ENCODE assay signal across 13 mouse cellular contexts in the genomic region with DNA sequence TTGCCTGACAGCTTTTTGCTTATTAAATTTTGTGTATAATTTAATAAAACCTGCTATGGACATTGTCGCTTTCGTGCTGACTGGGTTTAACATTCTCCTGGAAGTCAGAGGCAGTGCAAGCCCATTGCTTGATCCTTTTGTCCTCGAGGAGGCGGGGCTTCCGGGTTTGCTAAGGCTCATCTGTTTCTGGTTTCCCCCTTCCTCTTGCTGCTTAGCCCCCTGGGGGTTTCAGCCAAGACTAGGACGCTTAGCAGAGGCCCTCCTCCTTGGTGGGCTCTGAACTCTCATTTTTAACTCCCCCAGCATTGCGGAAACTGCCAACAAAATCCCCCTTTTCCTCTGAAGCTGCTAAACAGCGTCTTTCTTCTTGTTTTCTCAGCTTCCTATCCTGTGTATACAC. TPM values are rescaled to one million over a fixed set of nuclear protein-coding genes. Genes with fewer than 3 reads are reported as not detected.
A peak's percentile ranks its signal among the peaks of the same experiment; 100 is the strongest.
DNase-seq lines count a peak whose midpoint lies in the region.
"Had no signal": no experiment of that assay in that cellular context is flagged by ENCODE, and none has a peak within 500 bp of the region (broad histone marks: within the 10 kb centered on the region; RNA-seq: fewer than 3 reads in every experiment).

No protein-coding gene starts in this region.

- intact Hi-C loops in heart, postnatal 25 days (cut with DNase I): no loop called here

- DNase-seq in heart, embryonic 10.5 days (ENCODE audit: low spot score): no peak
- DNase-seq in heart, postnatal 25 days (ENCODE audit: low spot score): no peak
- peak; percentile 5 to 12 for DNase-seq in spleen, postnatal 36 days (ENCODE audit: low spot score in 2 of 2)
- no peak for DNase-seq in spleen, adult 12 weeks (ENCODE audit: low spot score)
- DNase-seq in forelimb bud, embryonic 11.5 days (ENCODE audit: low read depth, low spot score): peak; percentile 50
- no peak for DNase-seq in Muller cell, postnatal 12 days (ENCODE audit: inconsistent ontology term)
- no peak for DNase-seq in gastrocnemius, postnatal 10 days
- DNase-seq in urinary bladder, postnatal 10 days (ENCODE audit: low spot score): no peak
- DNase-seq: cerebellum, adult 8-10 months; kidney, adult 11 months; thymus, postnatal 14 days had no signal

- H3K27ac ChIP-seq in heart, embryonic 10.5 days: peak overlapping the region; percentile 53; the same call in 1 of the 2 replicates
- H3K27ac ChIP-seq: liver, embryonic 15.5 days had no signal

- no peaks in the 10 kb centered on the region for H3K36me3 ChIP-seq in heart, embryonic 10.5 days
- H3K36me3 ChIP-seq: G1E; liver, embryonic 15.5 days had no signal

- no peak overlapping the region for H3K4me3 ChIP-seq in heart, embryonic 10.5 days
- H3K4me3 ChIP-seq: liver, embryonic 15.5 days had no signal

- H3K27me3 ChIP-seq in heart, embryonic 10.5 days (ENCODE audit: insufficient read depth, poor library complexity, severe bottlenecking): no peaks in the 10 kb centered on the region
- H3K27me3 ChIP-seq: liver, embryonic 15.5 days had no signal

- peaks cover 2% of the 10 kb centered on the region; the same call in 1 of the 2 replicates for H3K4me1 ChIP-seq in heart, embryonic 10.5 days
- H3K4me1 ChIP-seq: liver, embryonic 15.5 days had no signal

- H3K9me3 ChIP-seq in heart, embryonic 10.5 days: no peaks in the 10 kb centered on the region
- H3K9me3 ChIP-seq: G1E; liver, embryonic 15.5 days had no signal

- WGBS in heart, embryonic 10.5 days: 48% methylated on average over 8 of the region's 8 CpGs

RNA-seq across cellular contexts. Expression of a gene that starts 51.7 kb away (rescaled TPM):
- polyA plus RNA-seq in heart, embryonic 10.5 days (2016; fragmentation: Nextera tagmentation; extraction: Ambion mirVana): 242 and 256 TPM in 2 replicates
- total RNA-seq in heart, postnatal 25 days (2021): 10 to 100 TPM; 32.3 to 37.4 TPM
- 10 to 100 TPM; 61.9 to 76.3 TPM for total RNA-seq in gastrocnemius, postnatal 10 days (2021)

Comparison
In these comparisons a context has a peak if more than half of its experiments do, and no peak if none do; other contexts are left out.
1. DNase-seq: peak in spleen, postnatal 36 days (2 of 2) and forelimb bud, embryonic 11.5 days (single experiment); none in heart, embryonic 10.5 days (single experiment), heart, postnatal 25 days (single experiment), spleen, adult 12 weeks (single experiment), Muller cell, postnatal 12 days (single experiment), gastrocnemius, postnatal 10 days (single experiment) and urinary bladder, postnatal 10 days (single experiment).